Mouse (Mus musculus) C2C12 (cell line): Measurements from ENCODE around the gene Cxcr3. TPM values are rescaled to one million over a fixed set of nuclear protein-coding genes. Genes with fewer than 3 reads are reported as not detected.

Source experiments
- H3K27me3 ChIP-seq: one replicate; pipeline ENCODE4 v1.6.1; 2011; ENCODE audit not compliant: control insufficient read depth, insufficient read depth, insufficient read length
- H3K36me3 ChIP-seq: one replicate; pipeline ENCODE4 v1.6.1; 2011; ENCODE audit not compliant: control insufficient read depth, insufficient read depth
- H3K4me3 ChIP-seq: one replicate; pipeline ENCODE4 v1.5.1; 2011; ENCODE audit warnings: mild to moderate bottlenecking, control low read depth; ENCODE audit not compliant: poor library complexity, insufficient read depth, severe bottlenecking
- H3K79me2 ChIP-seq: one replicate; pipeline ENCODE4 v1.6.1; 2011; ENCODE audit not compliant: control insufficient read depth, insufficient read depth
- H3K79me3 ChIP-seq: one replicate; pipeline ENCODE4 v1.6.1; 2011; ENCODE audit warnings: low read depth, control low read depth
- H3ac ChIP-seq: one replicate; pipeline ENCODE3; 2011; ENCODE audit warnings: low read depth; ENCODE audit not compliant: control insufficient read depth, insufficient read length
- CEBPB ChIP-seq: IDR thresholded peaks from one replicate; pipeline ENCODE4 v1.6.1; 2011; ENCODE audit warnings: low read depth, mild to moderate bottlenecking, control low read depth, moderate library complexity
- CTCF ChIP-seq: IDR thresholded peaks from one replicate; pipeline ENCODE4 v1.5.1; 2011; ENCODE audit not compliant: control insufficient read depth, insufficient read depth, insufficient read length
- FOSL1 ChIP-seq: IDR thresholded peaks from one replicate; pipeline ENCODE4 v1.8.0; 2011; ENCODE audit warnings: mild to moderate bottlenecking, low read length; ENCODE audit not compliant: poor library complexity, insufficient read depth, severe bottlenecking
- MAX ChIP-seq: IDR thresholded peaks from one replicate; pipeline ENCODE4 v1.6.1; 2011; ENCODE audit warnings: mild to moderate bottlenecking, control low read depth
- MYOD1 ChIP-seq: IDR thresholded peaks from one replicate; pipeline ENCODE4 v1.6.1; 2011; ENCODE audit warnings: low read depth; ENCODE audit not compliant: control insufficient read depth, insufficient read length
- MYOG ChIP-seq: IDR thresholded peaks from one replicate; pipeline ENCODE4 v1.6.1; 2011; ENCODE audit not compliant: control insufficient read depth, insufficient read length; ENCODE audit errors: extremely low read depth
- USF1 ChIP-seq: IDR thresholded peaks from one replicate; pipeline ENCODE4 v1.6.1; 2011; ENCODE audit warnings: low read depth, mild to moderate bottlenecking, control low read depth, moderate library complexity
- long read RNA-seq, 2 experiments: library from polyadenylated mRNA; unstranded; transcript quantifications; one replicate each; pipeline ENCODE4 v2.0.0; 2019 to 2020
- polyA plus RNA-seq: library from polyadenylated mRNA; unstranded; fragments of >200 nt; fragmentation: generic; extraction: Trizol; gene quantifications from one replicate; pipeline ENCODE4 v1.2.1, GENCODE M21; 2012; ENCODE audit warnings: missing spikeins

Gene Cxcr3
- not detected for polyA plus RNA-seq
- long read RNA-seq, experiment 1 = 0 reads
- long read RNA-seq, experiment 2 = 0 reads

GRCm38 (mm10) chrX:101733828-101734319, at the start of gene Cxcr3:
TSS of gene Cxcr3 (minus strand) at chrX:101734269.
- Histone ChIP-seq H3K79me3 (no peaks in the 10 kb centered on the region), H3K79me2 (no peaks in the 10 kb centered on the region), H3K27me3 (no peaks in the 10 kb centered on the region), H3ac (no peak within 1 kb of the TSS), H3K4me3 (no peak within 1 kb of the TSS), H3K36me3 (no peaks in the 10 kb centered on the region)
- TF ChIP-seq MAX (no peak), CEBPB (peak; percentile 4), FOSL1 (no peak)

- Histone ChIP-seq H3ac (no peak overlapping the region), H3K36me3 (no peaks in the 10 kb centered on the region), H3K79me2 (no peaks in the 10 kb centered on the region), H3K4me3 (no peak overlapping the region), H3K79me3 (no peaks in the 10 kb centered on the region), H3K27me3 (no peaks in the 10 kb centered on the region)
- TF ChIP-seq CTCF = peak; percentile 7
- TF ChIP-seq MYOD1 = no peak
Measured at GRCm38 (mm10) chrX:101772035-101772434, 38.0 kb upstream of the Cxcr3 start.

- Histone ChIP-seq H3K79me2 (no peaks in the 10 kb centered on the region), H3K79me3 (no peaks in the 10 kb centered on the region), H3ac (no peak overlapping the region), H3K36me3 (no peaks in the 10 kb centered on the region), H3K27me3 (no peaks in the 10 kb centered on the region), H3K4me3 (no peak overlapping the region)
- TF ChIP-seq MYOG (no peak), FOSL1 (no peak), MYOD1 (no peak), USF1 (no peak), CEBPB (no peak), MAX (no peak)
Measured at GRCm38 (mm10) chrX:101770307-101770706, 36.2 kb upstream of the Cxcr3 start.

DNA sequence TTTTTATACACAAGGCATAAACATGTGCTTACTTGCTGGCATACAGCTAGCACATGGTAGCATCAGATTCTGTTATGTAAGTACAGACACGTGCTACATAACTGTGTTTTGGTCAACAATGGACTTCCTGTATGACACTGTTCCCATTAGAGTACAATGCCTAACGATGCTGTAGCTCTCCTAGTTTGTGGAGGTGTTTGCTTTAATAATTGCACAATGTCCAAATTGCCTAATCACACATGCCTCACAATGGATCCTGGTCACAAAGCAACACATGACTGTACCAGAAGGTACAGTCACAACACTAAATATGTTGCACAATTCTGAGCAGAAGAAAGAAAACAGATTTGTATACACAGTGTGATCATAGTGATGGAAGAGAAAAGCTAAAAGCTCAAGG, 35.4 kb upstream of the Cxcr3 start:
- Histone ChIP-seq H3K79me2 (no peaks in the 10 kb centered on the region), H3K4me3 (no peak overlapping the region), H3K27me3 (no peaks in the 10 kb centered on the region), H3ac (no peak overlapping the region), H3K79me3 (no peaks in the 10 kb centered on the region), H3K36me3 (no peaks in the 10 kb centered on the region)
- TF ChIP-seq MAX (no peak), MYOD1 (no peak), USF1 (no peak), MYOG (no peak), CTCF (no peak), CEBPB (no peak), FOSL1 (no peak)

DNA sequence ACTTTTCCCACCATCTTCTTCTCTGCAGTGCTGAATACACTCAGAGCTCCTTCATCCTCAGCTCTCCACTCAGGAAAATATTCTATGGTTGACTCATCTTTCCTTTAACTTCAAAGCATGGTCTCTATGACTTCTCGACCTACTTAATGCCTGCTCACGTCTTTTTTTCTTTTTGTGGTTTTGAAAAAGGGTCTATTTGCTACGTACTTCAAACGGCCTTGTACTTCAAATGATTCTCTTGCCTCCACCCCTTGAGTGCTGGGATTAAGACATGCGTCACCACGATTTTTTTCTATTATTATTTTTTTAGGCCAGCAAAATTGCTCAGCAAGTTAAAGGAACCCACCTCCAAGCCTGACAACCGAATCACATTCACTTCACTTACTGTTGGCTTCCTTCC, 33.2 kb upstream of the Cxcr3 start:
- H3K79me3 ChIP-seq = no peaks in the 10 kb centered on the region
- H3ac ChIP-seq = no peak overlapping the region
- H3K4me3 ChIP-seq = no peak overlapping the region
- H3K27me3 ChIP-seq = no peaks in the 10 kb centered on the region
- no peaks in the 10 kb centered on the region for H3K79me2 ChIP-seq
- TF ChIP-seq MAX (no peak), CTCF (no peak), USF1 (no peak), FOSL1 (no peak), MYOD1 (no peak), CEBPB (no peak), MYOG (no peak)
- H3K36me3 ChIP-seq = no peaks in the 10 kb centered on the region

DNA sequence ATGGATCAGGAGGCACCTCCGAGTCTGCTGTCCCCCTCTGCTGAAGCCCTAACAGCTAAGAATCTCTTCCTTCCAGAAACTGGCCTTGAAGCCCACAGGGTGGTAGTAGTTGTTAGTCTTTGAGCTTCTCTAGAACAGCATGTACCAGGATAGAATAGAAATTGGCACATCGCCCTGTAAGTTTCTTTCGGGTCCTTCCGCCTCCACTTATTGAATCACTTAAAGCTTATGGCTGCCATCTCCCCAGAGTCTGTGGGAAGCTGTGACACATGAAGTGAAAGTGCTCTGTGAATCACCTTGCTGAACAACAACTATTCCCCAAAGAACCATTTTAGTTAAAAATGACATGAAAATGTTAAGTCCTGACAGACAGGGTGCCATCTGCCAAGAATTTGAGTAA, 31.0 kb upstream of the Cxcr3 start:
- Histone ChIP-seq H3K4me3 (no peak overlapping the region), H3K36me3 (no peaks in the 10 kb centered on the region), H3K79me3 (no peaks in the 10 kb centered on the region), H3K79me2 (no peaks in the 10 kb centered on the region), H3ac (no peak overlapping the region), H3K27me3 (no peaks in the 10 kb centered on the region)
- TF ChIP-seq FOSL1 (no peak), USF1 (no peak), CEBPB (no peak), CTCF (no peak), MYOG (no peak), MYOD1 (no peak), MAX (no peak)
